Mouse (Mus musculus) forebrain, embryonic 14.5 days (tissue): ENCODE data around the gene Gimd1. TPM values are rescaled to one million over a fixed set of nuclear protein-coding genes. Genes with fewer than 3 reads are reported as not detected.

Experiments used
- ATAC-seq: fragments of 200-750 bp; cut with Nextera tagmentation; 2 replicates; pipeline ENCODE4 v1.8.0; 2017; ENCODE audit warnings: mild to moderate bottlenecking, moderate library complexity
- DNase-seq: peaks from one replicate; pipeline ENCODE4 v3.0.0-alpha.2; 2015; ENCODE audit warnings: low spot score
- H3K27ac ChIP-seq: fragments of 300-500 bp; sonication (generic); 2 replicates; pipeline ENCODE4 v1.5.1; 2014; ENCODE audit warnings: low read depth, mild to moderate bottlenecking, control low read depth, low read length, moderate library complexity
- H3K27me3 ChIP-seq: fragments of 300-500 bp; sonication (generic); replicated peaks from 2 replicates; pipeline ENCODE4 v1.6.1; 2014; ENCODE audit warnings: low read length, control low read depth, mixed read lengths; ENCODE audit not compliant: control insufficient read depth, insufficient read depth
- H3K36me3 ChIP-seq: fragments of 300-500 bp; sonication (generic); 2 replicates; pipeline ENCODE4 v1.6.1; 2014; ENCODE audit warnings: low read length, control low read depth; ENCODE audit not compliant: control insufficient read depth, insufficient read depth
- H3K4me1 ChIP-seq: fragments of 300-500 bp; sonication (generic); 2 replicates; pipeline ENCODE4 v1.6.1; 2014; ENCODE audit warnings: antibody characterized with exemption, low read length, control low read depth; ENCODE audit not compliant: control insufficient read depth, insufficient read depth
- H3K4me2 ChIP-seq: fragments of 300-500 bp; sonication (generic); 2 replicates; pipeline ENCODE4 v1.6.1; 2014; ENCODE audit warnings: mild to moderate bottlenecking, control low read depth, low read length
- H3K4me3 ChIP-seq: fragments of 300-500 bp; sonication (generic); 2 replicates; pipeline ENCODE4 v1.5.1; 2014; ENCODE audit warnings: low read depth, low read length, control low read depth
- H3K9ac ChIP-seq: fragments of 300-500 bp; sonication (generic); 2 replicates; pipeline ENCODE4 v1.6.1; 2014; ENCODE audit warnings: mild to moderate bottlenecking, low read length, control low read depth, moderate library complexity
- H3K9me3 ChIP-seq: fragments of 300-500 bp; sonication (generic); replicated peaks from 2 replicates; pipeline ENCODE4 v1.6.1; 2016; ENCODE audit warnings: low read length, control low read depth, mixed read lengths; ENCODE audit not compliant: control insufficient read depth
- whole genome bisulfite sequencing: fragments of 180-500 bp; shearing (Covaris S2); extraction: QIAGEN DNeasy Blood & Tissue Kit; methylation state at CpG from one replicate; pipeline ENCODE4 v1.1.7; 2014; 5-methylcytosine and 5-hydroxymethylcytosine counted together
- polyA plus RNA-seq: library from polyadenylated mRNA; unstranded; fragments of >200 nt; fragmentation: Nextera tagmentation; extraction: Ambion mirVana; gene quantifications from 2 replicates; pipeline ENCODE4 v1.2.1, GENCODE M21; 2014

Gene Gimd1
- polyA plus RNA-seq, 1 experiment from 2014 or later = not detected

DNA sequence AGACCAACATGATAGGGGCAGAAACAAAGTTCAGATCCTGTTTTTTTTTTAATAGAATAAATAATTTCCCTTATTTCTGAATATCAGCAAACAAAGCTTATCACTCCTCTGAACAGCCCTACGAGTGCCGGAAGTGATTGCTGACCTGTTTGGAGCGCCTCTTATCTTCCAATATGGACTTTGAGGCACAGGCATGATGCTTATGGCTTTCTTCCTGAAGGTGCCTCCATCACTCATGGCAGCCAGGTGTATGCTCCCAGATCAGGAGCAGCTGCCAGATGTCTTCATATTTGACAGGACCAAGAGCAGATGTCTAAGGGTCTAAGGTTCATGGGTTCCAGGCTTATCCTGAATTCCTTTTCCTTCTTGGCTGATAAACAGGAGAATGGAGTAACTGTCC lies 7.5 kb downstream of the Gimd1 start:
- ATAC-seq (no peak), DNase-seq (no peak)
- Histone ChIP-seq H3K36me3 (no peaks in the 10 kb centered on the region), H3K4me3 (no peak overlapping the region), H3K4me1 (no peaks in the 10 kb centered on the region), H3K4me2 (no peak overlapping the region), H3K27me3 (no peaks in the 10 kb centered on the region), H3K9ac (no peak overlapping the region), H3K27ac (no peak overlapping the region), H3K9me3 (no peaks in the 10 kb centered on the region)
- WGBS = 88% methylated on average over 3 of the region's 3 CpGs

DNA sequence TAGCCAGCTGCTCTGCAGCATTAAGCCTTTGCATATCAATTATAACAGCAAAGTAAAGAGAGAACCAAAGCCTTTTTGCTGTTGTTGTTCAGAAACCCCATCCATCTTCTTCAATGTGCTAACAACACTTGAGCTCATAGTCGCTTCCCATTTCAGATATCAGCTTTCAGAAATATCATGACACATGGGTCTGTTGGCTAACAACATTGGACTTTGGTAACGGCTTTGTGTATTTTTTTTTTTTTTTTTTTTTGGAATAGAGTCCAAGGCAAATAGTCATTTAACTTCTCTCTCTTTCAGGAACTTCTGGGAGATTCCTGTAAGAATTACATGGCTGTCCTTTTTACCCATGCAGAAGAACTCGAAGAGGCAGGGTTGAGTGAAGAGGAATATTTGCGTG lies 14.5 kb downstream of the Gimd1 start:
- Histone ChIP-seq H3K27ac (no peak overlapping the region), H3K27me3 (no peaks in the 10 kb centered on the region), H3K4me2 (no peak overlapping the region), H3K9me3 (no peaks in the 10 kb centered on the region), H3K4me1 (no peaks in the 10 kb centered on the region), H3K36me3 (no peaks in the 10 kb centered on the region), H3K9ac (no peak overlapping the region), H3K4me3 (no peak overlapping the region)
- ATAC-seq = no peak
- WGBS = 89% methylated on average over 4 of the region's 4 CpGs
- no peak for DNase-seq

GRCm38 (mm10) chr3:132646814-132647213 lies 17.2 kb downstream of the Gimd1 start:
- Histone ChIP-seq H3K27me3 (no peaks in the 10 kb centered on the region), H3K9me3 (no peaks in the 10 kb centered on the region), H3K27ac (no peak overlapping the region), H3K9ac (no peak overlapping the region), H3K36me3 (no peaks in the 10 kb centered on the region), H3K4me2 (no peak overlapping the region), H3K4me3 (no peak overlapping the region), H3K4me1 (no peaks in the 10 kb centered on the region)
- ATAC-seq (no peak), DNase-seq (no peak)
- 48% methylated on average over 1 of the region's 1 CpGs for WGBS

GRCm38 (mm10) chr3:132649368-132649767 lies 19.7 kb downstream of the Gimd1 start:
- Histone ChIP-seq H3K9ac (no peak overlapping the region), H3K27me3 (no peaks in the 10 kb centered on the region), H3K36me3 (no peaks in the 10 kb centered on the region), H3K27ac (no peak overlapping the region), H3K4me1 (no peaks in the 10 kb centered on the region), H3K4me2 (no peak overlapping the region), H3K9me3 (no peaks in the 10 kb centered on the region), H3K4me3 (no peak overlapping the region)
- no peak for DNase-seq
- 87% methylated on average over 7 of the region's 7 CpGs for WGBS
- no peak for ATAC-seq

DNA sequence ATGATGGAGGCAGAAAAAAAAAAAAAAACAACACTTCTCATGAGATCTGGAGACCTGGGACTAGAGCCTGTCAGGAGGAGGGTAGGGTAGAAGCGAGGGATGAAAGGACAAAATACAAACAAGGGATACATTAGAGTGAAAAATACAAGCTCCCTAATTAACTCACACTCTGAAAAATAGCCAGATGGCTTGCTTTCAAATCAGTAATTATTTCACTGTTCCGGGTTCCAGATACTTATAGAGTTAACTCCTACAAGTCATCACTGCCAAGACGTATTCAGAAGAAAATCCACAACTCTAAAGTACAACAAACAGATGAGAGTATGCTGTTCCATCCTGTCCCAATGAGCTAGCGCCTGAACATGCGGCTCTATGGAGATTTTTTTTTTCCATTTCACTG lies 20.6 kb downstream of the Gimd1 start:
- Histone ChIP-seq H3K9ac (no peak overlapping the region), H3K4me2 (no peak overlapping the region), H3K4me1 (no peaks in the 10 kb centered on the region), H3K9me3 (no peaks in the 10 kb centered on the region), H3K27me3 (no peaks in the 10 kb centered on the region), H3K27ac (no peak overlapping the region), H3K36me3 (no peaks in the 10 kb centered on the region), H3K4me3 (no peak overlapping the region)
- peak; percentile 57; the same call in 1 of the 2 replicates for ATAC-seq
- DNase-seq = peak; percentile 70
- 62% methylated on average over 5 of the region's 5 CpGs for WGBS

DNA sequence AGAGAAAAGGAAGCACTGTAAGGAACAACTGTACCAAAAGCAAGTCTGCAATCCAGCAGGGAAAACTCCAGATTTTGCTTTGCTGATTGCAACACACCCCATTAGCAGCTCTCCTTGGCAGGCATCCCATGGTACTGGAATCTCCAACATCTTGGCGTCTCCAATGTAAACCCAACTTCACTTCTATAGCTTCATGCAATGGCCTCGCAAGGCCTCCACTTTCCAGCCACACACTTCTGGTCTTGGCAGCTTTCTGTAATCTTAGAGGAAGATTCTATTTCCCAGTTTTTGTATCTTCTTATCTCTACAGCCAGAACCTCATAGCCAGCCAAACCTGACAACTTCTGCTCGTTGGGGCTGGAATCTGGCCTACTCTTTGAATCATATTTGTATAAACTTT lies 22.2 kb downstream of the Gimd1 start:
- Histone ChIP-seq H3K4me2 (no peak overlapping the region), H3K36me3 (no peaks in the 10 kb centered on the region), H3K9me3 (no peaks in the 10 kb centered on the region), H3K27me3 (no peaks in the 10 kb centered on the region), H3K4me3 (no peak overlapping the region), H3K27ac (no peak overlapping the region), H3K9ac (no peak overlapping the region), H3K4me1 (no peaks in the 10 kb centered on the region)
- ATAC-seq = peak; percentile 29; the same call in 1 of the 2 replicates
- WGBS = 79% methylated on average over 3 of the region's 3 CpGs
- DNase-seq = peak; percentile 51

- Histone ChIP-seq H3K9me3 (no peaks in the 10 kb centered on the region), H3K9ac (no peak overlapping the region), H3K36me3 (peaks cover 5% of the 10 kb centered on the region), H3K27ac (no peak overlapping the region), H3K4me1 (no peaks in the 10 kb centered on the region), H3K27me3 (no peaks in the 10 kb centered on the region), H3K4me2 (no peak overlapping the region), H3K4me3 (no peak overlapping the region)
- DNase-seq (no peak), ATAC-seq (no peak)
- 82% methylated on average over 7 of the region's 7 CpGs for WGBS
These were observed 24.3 kb downstream of the Gimd1 start for GRCm38 (mm10) chr3:132653959-132654358.

GRCm38 (mm10) chr3:132655955-132656354 lies 26.3 kb downstream of the Gimd1 start:
- H3K36me3 ChIP-seq = peaks cover 25% of the 10 kb centered on the region
- ATAC-seq = no peak
- H3K4me3 ChIP-seq = no peak overlapping the region
- no peak overlapping the region for H3K9ac ChIP-seq
- 69% methylated on average over 2 of the region's 2 CpGs for WGBS
- no peak overlapping the region for H3K27ac ChIP-seq
- H3K27me3 ChIP-seq = no peaks in the 10 kb centered on the region
- no peaks in the 10 kb centered on the region for H3K4me1 ChIP-seq
- H3K4me2 ChIP-seq = no peak overlapping the region
- H3K9me3 ChIP-seq = no peaks in the 10 kb centered on the region
- no peak for DNase-seq

GRCm38 (mm10) chr3:132677494-132677893 lies 47.9 kb downstream of the Gimd1 start:
- ATAC-seq = no peak
- H3K27me3 ChIP-seq = no peaks in the 10 kb centered on the region
- H3K4me1 ChIP-seq = peaks cover under 1% of the 10 kb centered on the region; the same call in 1 of the 2 replicates
- no peak overlapping the region for H3K9ac ChIP-seq
- no peak overlapping the region for H3K4me3 ChIP-seq
- WGBS = 91% methylated on average over 2 of the region's 2 CpGs
- DNase-seq = no peak
- no peak overlapping the region for H3K4me2 ChIP-seq
- no peaks in the 10 kb centered on the region for H3K9me3 ChIP-seq
- peaks cover 22% of the 10 kb centered on the region for H3K36me3 ChIP-seq
- no peak overlapping the region for H3K27ac ChIP-seq
